Comparison of ENCODE assay signal across 8 mouse cellular contexts in the genomic region with DNA sequence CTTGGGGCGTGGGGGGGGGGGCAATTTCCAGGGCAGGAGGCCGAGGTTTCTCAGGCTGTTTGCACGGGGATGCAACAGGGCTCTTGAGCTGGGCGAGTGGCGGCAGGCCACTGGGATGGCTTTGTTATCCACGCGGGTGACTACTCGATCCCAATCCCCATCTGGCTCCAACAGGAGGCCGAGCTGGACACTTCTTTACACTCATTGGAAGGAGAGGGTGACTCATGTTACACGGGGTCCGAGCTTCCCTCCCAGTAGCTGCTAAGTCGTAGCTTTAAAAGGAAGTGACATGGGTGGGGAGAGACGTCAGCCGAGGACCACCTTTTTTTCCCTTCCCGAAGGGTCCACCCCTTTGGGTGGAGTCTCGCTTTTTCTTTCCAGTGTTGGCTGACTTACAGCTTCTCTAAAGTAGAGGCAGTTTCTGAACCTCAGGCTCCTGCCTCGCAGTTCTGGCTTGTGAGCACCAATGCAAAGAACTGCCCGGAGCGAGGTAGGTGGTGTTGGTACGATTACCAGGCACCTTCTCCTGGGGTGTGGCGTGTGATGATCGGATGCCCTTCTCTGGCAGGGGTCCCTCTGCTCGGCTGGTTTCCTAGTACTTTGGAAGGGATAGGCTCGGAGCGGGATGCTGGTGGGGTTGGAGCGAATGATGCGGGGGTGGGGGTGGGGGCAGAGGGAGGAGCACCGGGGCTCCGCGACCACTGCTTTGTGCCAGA. TPM values are rescaled to one million over a fixed set of nuclear protein-coding genes. Genes with fewer than 3 reads are reported as not detected.
DNase-seq lines count a peak whose midpoint lies in the region; ATAC-seq and TF ChIP-seq lines count a peak whose summit lies in the region.

No protein-coding gene starts in this region.

- peak overlapping the region; percentile 90 for H3K27ac ChIP-seq in hindbrain, embryonic 11.5 days (ENCODE audit: low read depth, low read length)
- H3K27ac ChIP-seq in lung, postnatal 0 days (ENCODE audit: low read length): peak overlapping the region; percentile 63

- H3K4me2 ChIP-seq in hindbrain, embryonic 11.5 days (replicated peaks; ENCODE audit: low read depth, low read length): peak overlapping the region; percentile 90
- peak overlapping the region; percentile 91 for H3K4me2 ChIP-seq in lung, postnatal 0 days (replicated peaks; ENCODE audit: low read depth, low read length)

- TF ChIP-seq EP300 in lung, postnatal 0 days (IDR thresholded peaks at IDR 0.05): peak; percentile 68

- H3K36me3 ChIP-seq in hindbrain, embryonic 11.5 days (ENCODE audit: control insufficient read depth, insufficient read depth, low read length): no peaks in the 10 kb centered on the region
- H3K36me3 ChIP-seq in lung, postnatal 0 days (ENCODE audit: insufficient read depth, low read length): no peaks in the 10 kb centered on the region

- H3K9ac ChIP-seq in hindbrain, embryonic 11.5 days (ENCODE audit: low read depth, low read length): peak overlapping the region; percentile 81
- peak overlapping the region; percentile 41 for H3K9ac ChIP-seq in lung, postnatal 0 days (replicated peaks; ENCODE audit: low read depth)

- peak; percentile 93 for ATAC-seq in hindbrain, embryonic 11.5 days (ENCODE audit: low FRiP score)
- peak; percentile 95 for ATAC-seq in lung, postnatal 0 days

- WGBS in hindbrain, embryonic 11.5 days: 0% methylated on average over 27 of the region's 30 CpGs
- WGBS in lung, postnatal 0 days: under 1% methylated on average over 27 of the region's 30 CpGs

- TF ChIP-seq CTCF in lung, postnatal 0 days (IDR thresholded peaks at IDR 0.05): no peak

- DNase-seq in NIH3T3 (ENCODE audit: low read depth): peak; percentile 94
- peak; percentile 83 for DNase-seq in cerebellum, adult 9-11 months
- DNase-seq in frontal cortex, adult 2 months (ENCODE audit: extremely low spot score in 1 of 2, low spot score in 1 of 2): peak; percentile 82 to 88
- peak; percentile 87 for DNase-seq in hindbrain, embryonic 11.5 days (ENCODE audit: low spot score)
- peak; percentile 72 to 76 for DNase-seq in layer of hippocampus, postnatal 10 days (ENCODE audit: low spot score in 2 of 2)
- peak; percentile 99 for DNase-seq in lung, postnatal 0 days (ENCODE audit: low spot score)
- peak; percentile 39 for DNase-seq in ovary, postnatal 10 days (ENCODE audit: low spot score)
- DNase-seq in thymus, postnatal 10 days (ENCODE audit: low spot score in 2 of 2): peak; percentile 75 to 77

- no peaks in the 10 kb centered on the region for H3K27me3 ChIP-seq in hindbrain, embryonic 11.5 days (ENCODE audit: control insufficient read depth, insufficient read depth, low read length)
- H3K27me3 ChIP-seq in lung, postnatal 0 days (replicated peaks; ENCODE audit: insufficient read depth, low read length): no peaks in the 10 kb centered on the region

- no peaks in the 10 kb centered on the region for H3K9me3 ChIP-seq in hindbrain, embryonic 11.5 days (ENCODE audit: control insufficient read depth, low read length)
- no peaks in the 10 kb centered on the region for H3K9me3 ChIP-seq in lung, postnatal 0 days (ENCODE audit: low read length)

- H3K4me3 ChIP-seq in hindbrain, embryonic 11.5 days (ENCODE audit: low read depth, low read length): peak overlapping the region; percentile 68
- peak overlapping the region; percentile 47 for H3K4me3 ChIP-seq in lung, postnatal 0 days (ENCODE audit: low read depth, low read length)

- H3K4me1 ChIP-seq in hindbrain, embryonic 11.5 days (replicated peaks; ENCODE audit: control insufficient read depth, insufficient read depth, low read length): no peaks in the 10 kb centered on the region
- H3K4me1 ChIP-seq in lung, postnatal 0 days (ENCODE audit: insufficient read depth, low read depth, low read length): no peaks in the 10 kb centered on the region

RNA-seq across cellular contexts. Expression of gene Agpat4, which starts 0.6 kb away (rescaled TPM):
- 44.4 and 48.5 TPM in 2 replicates for polyA plus RNA-seq in frontal cortex, adult 2 months (2012; rRNA removed)
- 23.9 and 28.5 TPM in 2 replicates for polyA plus RNA-seq in hindbrain, embryonic 11.5 days (2014; fragmentation: Nextera tagmentation; extraction: Ambion mirVana)
- 10 to 100 TPM; 62.8 to 65.0 TPM for total RNA-seq in layer of hippocampus, postnatal 10 days (2021)
- polyA plus RNA-seq in lung, postnatal 0 days (2015; fragmentation: Nextera tagmentation; extraction: Ambion mirVana): 58.2 and 66.2 TPM in 2 replicates

Comparison
In these comparisons a context has a peak if more than half of its experiments do, and no peak if none do; other contexts are left out.
1. Peak in every context shown above with its lines: DNase-seq, ATAC-seq, H3K4me3 ChIP-seq and H3K27ac ChIP-seq.
2. DNase-seq: peak in every context shown above with its lines; median percentile 99 in lung, postnatal 0 days; 94 in NIH3T3; 87 in hindbrain, embryonic 11.5 days; 85 in frontal cortex, adult 2 months; 83 in cerebellum, adult 9-11 months; 76 in thymus, postnatal 10 days; 74 in layer of hippocampus, postnatal 10 days; 39 in ovary, postnatal 10 days.